Mouse (Mus musculus) frontal cortex, postnatal 36 days (tissue): ENCODE measurements around the gene Insr.
A peak's percentile ranks its signal among the peaks of the same experiment; 100 is the strongest.
"Not testable (repeated sequence)": the region's sequence is repeated elsewhere in the genome, so short reads cannot be mapped to it uniquely, and the experiment has no call there.

Experiments used
- DNase-seq, 2 experiments: peaks; one replicate each; pipeline ENCODE4 v3.0.0; 2022; ENCODE audit warnings: low spot score in 2 of 2

Gene Insr

DNA sequence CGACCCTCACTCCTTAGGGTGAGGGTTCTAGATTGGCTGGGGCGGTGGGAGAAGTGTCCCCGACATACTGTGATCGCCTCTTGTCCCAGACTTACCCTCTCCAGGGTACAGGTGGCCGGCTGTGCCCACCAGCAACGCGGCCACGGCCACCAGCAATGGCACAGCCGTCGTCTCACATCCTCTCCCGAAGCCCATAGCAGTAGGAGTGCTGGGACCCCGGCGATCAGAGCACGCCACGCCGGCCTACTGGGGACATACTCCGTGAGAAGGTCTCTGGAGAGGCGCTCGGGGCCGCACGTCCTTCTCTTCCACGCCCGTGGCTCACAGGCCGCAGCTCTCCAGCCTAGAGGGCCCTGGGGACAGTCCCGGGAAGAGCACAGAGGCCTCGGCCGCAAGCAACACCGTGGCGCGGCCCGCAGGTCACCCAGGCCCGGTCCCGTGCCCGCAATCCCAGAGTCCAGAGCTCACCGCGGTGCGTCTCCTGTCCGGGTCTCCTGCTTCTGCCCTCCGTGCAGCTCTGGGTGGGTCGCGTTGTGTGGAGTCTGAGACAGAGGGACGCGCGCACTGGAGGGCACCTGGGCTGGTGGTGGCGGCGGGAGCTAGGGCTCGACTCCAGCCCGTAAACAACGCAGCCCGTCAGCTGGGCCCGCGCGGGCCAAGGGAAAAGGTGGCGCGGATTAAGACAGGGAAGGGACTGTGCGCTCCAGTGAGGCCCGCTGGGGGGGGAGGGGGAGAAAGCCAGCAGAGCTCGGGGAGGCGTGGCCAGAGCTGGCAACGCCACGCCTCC lies at the start of gene Insr:
Insr (minus strand) TSS at position 684 of the 787 bp plus-strand sequence.
- peak; percentile 91 to 93 for DNase-seq

- DNase-seq, result no peak
Measured at GRCm38 (mm10) chr8:3327538-3328245, 48.3 kb upstream of the Insr start.

DNA sequence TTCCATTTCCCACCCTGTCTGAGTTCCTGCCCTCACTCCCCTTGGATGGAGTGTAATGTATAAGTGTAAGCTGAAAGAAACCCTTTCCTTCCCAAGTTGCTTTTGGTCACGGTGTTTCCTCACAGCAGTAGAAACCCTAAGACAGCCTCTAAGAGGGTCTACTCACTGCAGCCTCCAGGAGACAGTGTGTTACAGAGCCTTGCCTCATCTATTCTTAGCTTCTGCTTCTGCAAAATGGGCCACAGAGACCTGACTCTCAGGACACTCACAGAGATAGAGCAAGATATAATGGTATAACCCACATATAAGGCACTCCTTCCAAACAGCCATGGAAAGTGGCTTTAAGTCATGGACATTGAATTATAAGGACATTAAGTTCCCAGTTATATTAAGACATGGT lies 47.6 kb upstream of the Insr start:
- no peak for DNase-seq

GRCm38 (mm10) chr8:3324253-3324652 lies 44.8 kb upstream of the Insr start:
- no peak for DNase-seq

- not testable (repeated sequence) for DNase-seq
Measured at GRCm38 (mm10) chr8:3319267-3319666, 39.9 kb upstream of the Insr start.

GRCm38 (mm10) chr8:3316585-3316984 lies 37.2 kb upstream of the Insr start:
- no peak for DNase-seq

- no peak for DNase-seq
Measured at GRCm38 (mm10) chr8:3314345-3314744, 34.9 kb upstream of the Insr start.

GRCm38 (mm10) chr8:3313843-3314242 lies 34.4 kb upstream of the Insr start:
- DNase-seq, result no peak

- not testable (repeated sequence) for DNase-seq
Measured at GRCm38 (mm10) chr8:3313417-3313816, 34.0 kb upstream of the Insr start.

- DNase-seq, result no peak
Measured at GRCm38 (mm10) chr8:3311482-3311881, 32.1 kb upstream of the Insr start.

DNA sequence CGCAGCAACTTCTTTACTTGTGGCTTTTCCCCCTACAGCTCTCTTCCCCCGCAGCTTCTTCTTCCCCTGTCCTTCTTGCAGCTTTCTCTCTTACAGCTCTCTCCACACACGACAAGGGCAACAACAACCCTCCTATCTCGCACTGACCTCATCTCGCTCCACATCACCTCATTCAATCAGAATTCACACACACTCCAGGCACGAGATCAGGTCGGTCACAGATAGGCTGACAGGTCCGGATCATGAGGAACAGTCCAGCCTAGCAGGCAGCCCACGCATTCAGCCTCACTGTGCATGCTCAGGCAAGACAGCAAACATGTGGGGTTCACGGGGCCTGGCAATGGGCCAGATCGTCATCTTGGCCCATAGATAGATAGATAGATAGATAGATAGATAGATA lies 30.2 kb upstream of the Insr start:
- no peak for DNase-seq

- not testable (repeated sequence) for DNase-seq
Measured at GRCm38 (mm10) chr8:3308205-3308800, 28.9 kb upstream of the Insr start.

DNA sequence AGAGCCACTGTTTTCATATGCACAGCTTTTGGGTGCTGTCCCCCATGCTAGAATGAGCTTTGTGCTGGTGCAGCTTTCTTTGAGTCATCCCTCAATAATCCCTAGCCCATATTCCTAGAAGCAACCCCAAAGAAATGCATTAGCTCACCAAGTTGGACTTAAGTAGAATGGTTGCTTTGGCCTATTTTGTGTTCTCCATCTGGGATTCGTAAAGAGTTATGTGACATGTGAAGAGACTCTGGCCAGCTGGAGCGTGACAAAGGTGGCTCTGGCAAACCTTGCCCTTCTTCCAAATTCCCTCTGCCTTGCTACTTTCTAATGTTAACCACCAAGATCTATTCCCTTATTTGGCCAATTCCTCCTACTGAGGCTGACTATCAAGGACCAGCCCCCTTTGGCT lies 22.7 kb upstream of the Insr start:
- DNase-seq, result no peak

GRCm38 (mm10) chr8:3299322-3299721 lies 19.9 kb upstream of the Insr start:
- DNase-seq, result no peak

DNA sequence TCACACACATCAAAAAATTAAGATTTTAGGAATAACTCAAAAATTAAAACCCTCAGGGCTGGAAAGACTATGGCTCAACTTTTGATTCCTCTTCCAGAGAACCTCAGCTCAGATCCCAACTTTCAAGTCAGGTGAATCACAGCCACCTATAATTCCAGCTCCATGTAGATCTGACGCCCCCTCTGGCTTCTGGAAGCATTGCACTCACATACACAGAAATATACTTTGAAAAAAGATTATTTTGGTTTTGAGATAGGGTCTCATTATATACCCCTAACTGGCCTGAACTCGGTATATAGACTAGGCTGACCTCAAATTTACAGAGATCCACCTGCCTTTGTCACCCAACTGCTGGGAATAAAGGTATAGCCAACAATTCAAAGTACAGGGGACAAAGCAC lies 6.4 kb upstream of the Insr start:
- no peak for DNase-seq

DNA sequence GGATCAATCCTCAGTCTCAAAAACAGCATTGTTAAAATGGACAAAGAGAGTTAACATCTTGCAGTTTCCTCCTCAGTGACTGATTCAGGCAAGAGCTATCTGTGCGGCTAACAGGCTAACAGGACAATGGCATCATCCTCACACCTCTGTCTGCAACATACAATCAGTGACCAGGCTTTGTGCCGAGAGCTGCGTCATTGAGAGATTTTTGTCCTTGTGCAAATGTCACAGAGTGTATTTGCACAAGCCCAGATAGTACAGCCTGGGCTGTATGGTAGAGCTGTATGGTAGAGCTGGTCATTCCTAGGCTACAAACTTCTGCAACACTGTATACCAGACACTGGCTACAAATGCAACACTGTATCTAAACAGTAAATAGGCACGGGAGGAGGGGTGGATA lies 5.2 kb upstream of the Insr start:
- DNase-seq, result no peak

GRCm38 (mm10) chr8:3281296-3281695 lies 1.9 kb upstream of the Insr start:
- DNase-seq, result no peak

GRCm38 (mm10) chr8:3280266-3280910 lies 971 bp upstream of the Insr start:
- DNase-seq, result peak; percentile 25 to 39

- DNase-seq, result peak in 1 of 2 experiments; percentile 18
Measured at GRCm38 (mm10) chr8:3279721-3280077, 282 bp upstream of the Insr start.

DNA sequence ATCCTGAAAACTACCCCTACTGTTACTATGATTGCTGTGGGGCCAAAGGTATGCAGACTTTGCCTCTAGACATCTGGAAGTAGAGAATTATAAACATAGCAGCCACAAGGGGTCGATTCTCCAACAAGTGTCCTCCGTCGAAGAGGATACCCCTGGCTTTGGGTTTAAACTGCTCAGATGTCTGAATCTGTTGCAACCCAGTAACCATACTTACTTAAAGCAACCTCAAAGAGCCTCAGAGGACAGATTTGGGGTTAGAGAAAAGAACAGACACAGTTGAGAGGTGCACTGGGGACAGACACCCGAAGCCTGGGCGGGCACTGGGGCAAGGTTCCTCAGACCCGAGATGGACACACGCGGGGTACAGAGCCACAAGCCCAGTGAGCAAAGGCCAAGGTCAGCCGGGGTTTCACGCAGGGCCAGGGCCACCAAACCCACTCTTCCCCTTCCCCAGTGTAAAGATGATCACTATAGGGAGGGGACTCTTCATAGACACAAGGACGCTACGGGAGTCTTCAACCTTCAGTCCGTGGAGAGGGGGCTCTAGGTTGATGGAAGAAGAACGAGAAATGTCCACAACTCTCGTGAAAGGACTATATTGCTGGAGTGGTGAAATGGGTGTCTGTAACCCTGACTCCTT lies 1.1 kb downstream of the Insr start:
- DNase-seq, result no peak

DNA sequence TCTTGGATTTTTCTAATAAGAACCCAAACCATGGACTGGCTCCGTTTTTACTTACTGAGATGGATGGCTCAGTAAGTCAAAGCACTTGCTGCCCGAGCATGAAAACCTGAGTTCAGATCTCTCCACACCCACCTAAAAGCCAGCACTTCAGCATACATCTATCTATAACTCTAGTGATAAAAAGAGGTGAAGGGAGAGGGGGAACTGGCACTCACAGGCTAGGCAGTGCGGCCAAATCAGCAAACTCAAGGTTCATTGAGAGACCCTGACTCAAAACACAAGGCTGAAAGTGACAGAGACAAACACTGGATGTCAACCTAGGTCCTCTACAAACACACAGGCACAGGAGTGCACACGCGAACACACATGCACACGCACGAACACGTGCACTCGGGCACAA lies 2.2 kb downstream of the Insr start:
- no peak for DNase-seq

DNA sequence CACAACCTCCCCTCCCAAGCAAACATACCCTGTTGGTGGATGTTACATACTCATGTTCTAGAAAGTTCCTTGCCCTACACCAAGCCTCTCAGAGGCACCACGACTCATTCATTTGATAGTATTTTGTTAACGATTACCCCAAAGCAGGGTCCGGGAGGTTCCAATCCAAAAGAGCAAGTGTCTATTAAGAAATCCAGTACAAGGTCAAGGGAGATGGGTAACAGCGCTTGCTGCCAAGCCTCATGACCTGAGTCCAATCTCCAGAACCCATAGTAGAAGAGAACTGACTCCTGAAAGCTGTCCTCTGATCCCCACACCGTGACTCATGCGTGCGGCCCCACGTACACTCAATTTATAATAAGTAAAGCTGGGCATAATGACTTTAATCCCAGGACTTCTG lies 3.4 kb downstream of the Insr start:
- DNase-seq, result no peak
